Mouse (Mus musculus) Muller cell, postnatal 12 days (primary cell): ENCODE results near the gene Atg7.

Experiments
- DNase-seq: peaks from one replicate; pipeline ENCODE4 v3.0.0-alpha.2; 2015; ENCODE audit errors: inconsistent ontology term

Gene Atg7

GRCm38 (mm10) chr6:114684407-114684806, 41.5 kb downstream of the Atg7 start:
- DNase-seq: no peak

DNA sequence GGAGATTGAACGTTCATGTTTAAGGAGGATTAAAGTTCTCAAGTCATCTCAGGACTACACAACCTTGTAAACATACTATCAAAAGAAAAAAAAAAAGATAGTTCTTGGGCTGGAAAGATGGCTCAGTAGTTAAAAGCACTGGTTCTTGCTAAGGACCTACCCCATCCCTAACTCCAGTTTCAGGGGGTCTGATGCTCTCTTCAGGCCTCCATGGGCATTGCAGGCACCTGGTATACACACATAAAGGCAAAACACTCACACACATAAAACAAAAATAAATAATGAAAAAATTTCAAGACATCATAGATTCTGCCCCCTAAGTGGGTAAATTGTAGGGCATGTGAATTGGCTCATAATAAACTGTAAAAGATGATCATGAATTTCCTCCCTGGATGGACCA, 42.5 kb downstream of the Atg7 start:
- no peak for DNase-seq

- no peak for DNase-seq
Observed at GRCm38 (mm10) chr6:114687035-114687434, 44.1 kb downstream of the Atg7 start.

GRCm38 (mm10) chr6:114690661-114691060, 47.8 kb downstream of the Atg7 start:
- peak; percentile 76 for DNase-seq

DNA sequence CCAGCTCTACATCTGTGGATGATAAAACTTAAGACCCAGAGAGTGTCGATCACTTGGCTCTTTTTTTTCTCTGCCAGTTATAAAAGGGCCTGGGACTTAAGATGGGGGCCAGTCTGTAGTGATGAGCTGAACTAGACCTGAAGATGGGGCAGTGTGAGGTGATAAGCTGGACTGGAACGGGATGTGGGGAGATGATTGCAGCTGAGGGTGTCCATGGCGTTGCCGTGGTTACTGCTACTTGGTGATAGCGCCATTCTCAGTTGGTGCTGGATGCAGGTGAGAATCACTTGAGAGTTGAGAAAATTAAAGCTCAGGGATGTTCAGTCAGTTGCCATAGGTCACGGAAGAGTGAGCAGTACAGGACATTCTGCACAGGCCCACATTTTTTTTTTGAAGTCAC, 48.6 kb downstream of the Atg7 start:
- no peak for DNase-seq

DNA sequence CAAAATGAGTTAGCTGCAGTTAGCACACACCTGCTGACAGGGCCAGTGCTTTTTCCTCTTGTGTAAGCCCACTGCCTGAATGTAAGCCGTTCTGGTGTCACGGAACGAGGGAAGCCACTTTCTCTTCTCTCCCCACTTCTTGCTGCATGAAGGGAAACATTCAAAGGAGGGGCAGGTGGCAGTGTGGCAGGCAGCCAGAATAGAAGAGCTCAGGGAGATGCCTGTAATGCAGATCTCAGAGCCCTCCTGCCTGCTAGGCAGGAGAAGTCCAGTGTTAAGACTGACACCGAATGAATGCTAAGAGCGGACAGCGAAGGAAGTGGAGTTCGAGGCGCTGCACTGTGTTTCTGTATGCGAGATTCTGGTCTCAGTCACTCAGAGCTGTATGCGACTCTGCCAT, 49.8 kb downstream of the Atg7 start:
- DNase-seq: no peak

DNA sequence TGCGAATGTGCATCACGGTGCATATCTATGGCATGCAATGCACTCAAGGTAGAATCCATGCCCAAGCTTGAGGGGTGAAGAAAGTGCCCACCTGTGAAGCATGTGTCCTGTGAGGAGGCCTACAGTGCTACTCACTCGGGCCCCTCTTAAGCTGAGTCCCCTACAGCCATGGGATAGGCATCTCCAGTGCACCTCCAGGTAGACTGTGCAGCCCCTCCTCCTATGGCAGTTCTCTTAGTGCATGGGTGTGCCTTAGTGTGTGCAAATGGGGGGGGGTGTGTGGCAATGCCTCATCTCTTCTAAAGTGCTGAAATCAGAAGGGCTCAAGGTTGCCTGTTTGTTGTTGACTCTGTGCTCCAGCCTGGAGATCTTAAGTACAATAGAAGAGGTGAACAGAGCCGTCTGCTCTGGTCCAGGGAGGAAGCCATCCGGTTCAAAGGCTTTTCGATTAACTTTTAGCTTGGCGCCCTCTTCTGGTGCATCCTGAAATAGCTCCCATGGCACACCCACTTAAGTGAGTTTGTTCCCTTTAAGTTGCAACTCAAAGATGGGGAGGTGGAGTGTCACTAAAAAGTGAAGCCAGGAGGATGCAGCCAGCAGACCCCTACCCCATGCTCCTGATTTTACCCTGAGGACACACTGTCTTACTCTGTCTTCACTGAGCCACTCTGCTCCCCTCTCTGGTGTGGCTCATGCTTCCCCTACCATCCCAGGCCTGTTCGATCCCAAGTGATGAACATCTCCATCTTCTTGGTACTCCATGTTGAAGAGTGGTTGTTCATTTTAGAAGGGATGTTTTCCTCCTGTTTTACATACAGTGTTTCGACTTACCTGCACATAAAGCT, 55.0 kb downstream of the Atg7 start:
- peak; percentile 28 for DNase-seq

- DNase-seq: no peak
Observed at GRCm38 (mm10) chr6:114698578-114698977, 55.7 kb downstream of the Atg7 start.

GRCm38 (mm10) chr6:114700704-114701103, 57.8 kb downstream of the Atg7 start:
- DNase-seq: no peak

- DNase-seq: no peak
Observed at GRCm38 (mm10) chr6:114707032-114707431, 64.1 kb downstream of the Atg7 start.

GRCm38 (mm10) chr6:114712242-114713050, 69.5 kb downstream of the Atg7 start:
- DNase-seq: no peak

DNA sequence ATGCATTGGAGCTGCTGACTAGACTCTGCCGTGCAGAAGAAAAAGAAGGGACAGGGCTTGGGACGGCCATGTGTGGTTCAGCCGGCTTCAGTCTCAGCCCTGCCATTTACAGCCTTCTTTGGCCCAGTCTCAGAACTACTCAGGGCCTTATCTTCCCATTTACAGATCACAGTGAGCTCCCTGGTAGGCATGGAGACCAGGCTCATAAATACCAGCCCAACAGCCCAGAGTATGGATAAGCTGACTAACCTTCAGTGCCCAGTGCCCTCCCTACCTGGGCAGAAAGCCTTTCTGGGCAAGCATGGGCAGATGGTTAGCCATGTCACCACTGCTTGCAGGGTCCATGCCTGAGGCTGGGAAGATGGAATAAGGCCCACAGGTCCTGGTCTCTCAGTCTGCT, 70.6 kb downstream of the Atg7 start:
- DNase-seq: no peak

DNA sequence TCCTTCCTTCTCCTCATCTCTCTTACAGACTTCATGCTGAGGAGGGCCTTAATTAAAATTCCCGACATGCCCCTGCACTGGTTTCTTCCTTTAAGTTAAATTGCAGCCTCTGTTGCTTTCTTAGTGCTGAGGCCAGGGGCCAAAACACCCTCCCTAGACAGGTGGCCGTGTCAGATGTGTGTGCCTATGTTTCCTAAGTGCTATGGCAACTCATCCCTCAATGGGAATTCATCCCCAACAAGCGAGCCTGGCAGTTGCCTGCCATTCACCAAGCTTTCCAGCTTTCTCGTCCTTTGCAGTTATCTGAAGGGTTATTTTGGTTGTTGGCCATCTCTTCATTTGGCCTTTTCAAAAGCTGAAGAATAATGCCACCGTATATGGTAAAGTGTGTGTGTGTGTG, 71.8 kb downstream of the Atg7 start:
- no peak for DNase-seq

GRCm38 (mm10) chr6:114715289-114716030, 72.6 kb downstream of the Atg7 start:
- DNase-seq: peak; percentile 28

- DNase-seq: peak; percentile 79
Observed at GRCm38 (mm10) chr6:114719100-114719499, 76.2 kb downstream of the Atg7 start.

- no peak for DNase-seq
Observed at GRCm38 (mm10) chr6:114719665-114720064, 76.8 kb downstream of the Atg7 start.

DNA sequence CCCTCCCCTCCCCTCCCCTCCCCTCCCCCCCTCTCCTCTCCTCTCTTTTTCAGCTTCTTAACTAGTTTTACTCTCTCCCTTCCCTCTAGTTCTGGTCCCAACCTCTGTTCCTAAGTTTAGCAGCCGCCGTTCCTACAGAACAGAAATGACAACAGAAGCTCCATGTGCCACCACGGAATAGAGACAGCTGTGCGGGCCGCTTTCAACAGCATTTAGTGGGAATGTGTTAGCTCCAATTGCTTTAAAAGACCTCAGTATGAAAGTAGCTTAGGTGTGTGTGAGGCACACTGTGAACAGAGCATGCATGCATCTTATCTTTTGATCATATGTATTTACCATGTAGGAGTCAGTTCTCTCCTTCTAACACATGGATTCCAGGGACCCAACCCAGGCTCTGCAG, 79.1 kb downstream of the Atg7 start:
- DNase-seq: no peak

DNA sequence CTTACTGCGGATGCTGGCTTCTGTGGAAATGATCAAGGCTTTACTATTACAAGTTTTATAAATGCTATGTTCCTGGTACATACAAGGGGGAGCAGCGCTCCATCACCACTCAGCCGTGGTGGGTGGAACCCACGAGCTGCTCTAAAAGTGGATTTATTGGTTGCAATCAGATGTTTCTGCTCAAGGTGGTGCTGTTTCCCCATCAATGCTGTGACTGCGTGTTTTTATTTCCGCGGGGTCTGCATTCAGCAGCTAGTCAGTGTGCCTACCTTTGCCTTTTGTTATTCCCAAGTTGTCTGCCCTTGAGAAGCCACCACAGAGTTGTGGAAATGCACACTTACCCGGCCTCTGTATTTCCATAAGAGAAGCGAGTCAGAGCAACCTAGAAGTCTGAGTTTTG, 81.0 kb downstream of the Atg7 start:
- DNase-seq: peak; percentile 32

DNA sequence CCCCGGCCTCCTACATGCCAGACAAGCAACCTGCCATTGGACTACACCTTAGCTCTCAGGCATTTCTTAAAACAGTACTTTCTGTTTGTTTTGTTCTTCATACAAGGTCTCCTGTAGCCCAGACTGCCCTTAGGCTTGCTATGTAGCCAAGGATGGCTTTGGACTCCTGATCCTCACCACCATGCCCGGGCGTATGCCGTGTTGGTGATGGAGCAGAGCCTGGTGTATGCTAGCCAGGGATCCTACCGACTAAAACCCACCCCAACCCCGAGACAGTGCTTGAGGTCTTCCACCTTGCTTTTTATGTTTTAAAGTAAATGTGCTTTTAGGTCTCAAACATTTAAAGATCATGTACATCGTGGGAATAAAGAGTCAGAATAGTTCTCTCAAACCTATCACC, 81.5 kb downstream of the Atg7 start:
- no peak for DNase-seq

GRCm38 (mm10) chr6:114725147-114725575, 82.3 kb downstream of the Atg7 start:
- no peak for DNase-seq

GRCm38 (mm10) chr6:114726681-114727080, 83.8 kb downstream of the Atg7 start:
- DNase-seq: peak; percentile 91

- peak; percentile 54 for DNase-seq
Observed at GRCm38 (mm10) chr6:114733156-114733555, 90.3 kb downstream of the Atg7 start.
